Mouse (Mus musculus): ENCODE measurements around the gene Nckap1l.

Gene Nckap1l

DNA sequence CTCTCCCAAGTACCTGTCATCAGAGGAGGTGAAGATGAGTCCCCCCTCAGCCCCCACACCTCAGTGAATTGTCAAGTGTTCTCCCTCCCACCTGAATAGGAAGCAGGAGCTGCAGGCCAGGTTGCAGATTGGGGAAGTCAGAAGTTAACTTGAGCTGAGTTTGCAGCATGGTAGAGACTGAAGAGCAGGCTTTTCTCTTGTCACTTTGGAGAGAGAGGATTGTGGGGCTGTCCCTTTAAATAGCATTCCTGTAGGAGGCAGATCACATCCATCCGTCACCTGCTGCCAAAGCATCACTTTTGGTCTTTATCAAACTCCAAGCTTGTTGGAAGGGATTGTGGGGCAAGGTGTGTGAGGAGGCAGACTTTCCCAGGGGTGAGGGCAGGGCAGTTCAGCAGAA, 47.1 kb downstream of the Nckap1l start:
- DNase-seq (ENCODE audit: low spot score in 2 of 2) = no peak

DNA sequence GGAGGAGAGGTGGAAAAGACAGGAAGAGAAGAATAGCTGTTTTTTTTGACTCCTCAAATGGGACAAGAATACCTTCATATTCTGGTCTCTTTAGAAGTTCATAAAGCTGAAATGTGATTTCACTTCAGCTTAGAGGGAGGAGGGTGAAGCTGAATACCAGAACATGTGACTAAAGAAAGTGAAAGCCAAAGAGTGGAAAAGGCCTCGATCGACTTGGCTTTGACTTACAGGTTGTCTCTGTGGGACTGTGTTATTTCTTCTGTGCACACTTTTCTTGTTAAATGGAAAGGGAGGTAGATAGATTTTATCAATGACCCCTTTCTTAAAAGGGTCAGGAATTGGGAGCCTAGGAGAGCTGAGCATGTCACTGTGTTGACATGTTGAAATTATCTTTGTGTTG, 47.6 kb downstream of the Nckap1l start:
- no peak for DNase-seq (ENCODE audit: low spot score in 2 of 2)

DNA sequence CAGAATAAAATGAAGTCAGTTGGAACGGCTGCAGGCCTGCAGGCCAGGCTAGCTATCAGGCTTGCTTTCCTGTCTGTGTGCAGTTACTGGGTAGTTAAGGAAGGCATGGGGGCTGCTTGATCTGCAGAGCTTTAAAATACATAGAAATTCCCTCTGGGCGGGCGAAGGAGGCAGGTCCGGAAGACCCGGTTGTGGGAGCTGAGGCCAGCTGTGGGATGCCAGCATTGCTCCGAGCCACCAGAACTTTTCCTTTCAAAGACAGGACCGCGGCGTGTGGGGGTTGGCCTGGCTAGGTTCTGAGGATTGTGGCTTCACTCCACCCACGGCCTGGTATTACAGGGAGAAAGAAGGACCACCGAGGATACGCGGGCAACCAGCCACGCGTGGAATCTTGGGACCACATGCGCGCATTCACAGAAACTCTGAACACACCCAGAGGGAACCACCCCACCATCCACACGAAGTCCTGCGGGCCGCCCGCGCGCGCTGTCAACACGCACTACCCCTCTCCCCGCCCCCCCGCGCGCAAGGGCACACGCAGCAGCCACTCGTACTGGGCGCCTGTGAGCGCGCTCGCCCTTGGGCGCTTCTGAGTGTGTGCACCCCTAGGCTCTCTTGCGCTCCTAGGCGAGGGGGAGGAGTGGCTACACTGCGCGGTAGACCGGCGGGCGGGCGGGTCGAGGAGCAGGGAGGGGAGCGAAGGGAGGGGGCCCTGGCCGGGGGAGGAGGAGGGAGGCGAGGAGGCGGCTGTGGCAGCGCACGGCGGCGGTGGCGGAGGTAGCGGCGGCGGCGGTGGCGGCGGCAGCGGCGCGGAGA, 49.0 kb downstream of the Nckap1l start, which contains the start of gene Pde1b:
Gene Pde1b, plus strand, starts transcription at position 600 of the 816 bp plus-strand sequence.
- peak; percentile 66 to 73 for DNase-seq (ENCODE audit: low spot score in 2 of 2)

DNA sequence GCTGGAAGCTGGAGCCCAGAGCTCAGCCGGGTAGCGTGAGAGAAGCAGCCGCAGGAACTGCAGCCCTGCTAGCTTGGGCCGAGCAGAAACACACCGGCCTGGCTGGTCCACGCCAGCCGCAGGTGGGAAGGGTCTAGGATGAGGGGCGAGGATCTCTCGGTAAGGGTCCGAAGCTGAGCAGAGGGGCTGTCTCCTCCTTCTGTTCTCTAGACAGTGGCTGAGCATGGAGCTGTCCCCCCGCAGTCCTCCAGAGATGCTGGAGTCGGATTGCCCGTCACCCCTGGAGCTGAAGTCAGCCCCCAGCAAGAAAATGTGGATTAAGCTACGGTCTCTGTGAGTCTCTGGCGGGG, 49.6 kb downstream of the Nckap1l start:
- no peak for DNase-seq (ENCODE audit: low spot score in 2 of 2)

DNA sequence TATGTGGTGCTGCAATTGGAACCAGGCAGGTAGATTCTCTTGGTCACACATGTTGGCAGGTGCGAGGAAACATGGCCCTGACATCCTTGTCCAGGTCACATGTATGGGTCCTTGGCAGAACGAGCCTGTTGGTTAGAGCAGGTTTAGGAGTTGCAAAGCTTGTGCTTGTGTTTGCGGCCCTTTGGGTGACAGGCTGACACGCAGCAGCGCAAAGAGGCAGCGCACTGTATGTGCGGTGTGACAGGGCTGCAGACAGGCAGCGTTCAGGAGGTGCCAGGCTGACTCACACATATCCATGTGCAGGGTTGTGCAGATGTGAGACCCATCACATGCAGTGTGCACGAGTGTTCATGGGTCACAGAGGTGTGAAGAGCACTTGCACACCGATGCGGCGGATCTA, 50.1 kb downstream of the Nckap1l start:
- DNase-seq (ENCODE audit: low spot score in 2 of 2) = no peak

DNA sequence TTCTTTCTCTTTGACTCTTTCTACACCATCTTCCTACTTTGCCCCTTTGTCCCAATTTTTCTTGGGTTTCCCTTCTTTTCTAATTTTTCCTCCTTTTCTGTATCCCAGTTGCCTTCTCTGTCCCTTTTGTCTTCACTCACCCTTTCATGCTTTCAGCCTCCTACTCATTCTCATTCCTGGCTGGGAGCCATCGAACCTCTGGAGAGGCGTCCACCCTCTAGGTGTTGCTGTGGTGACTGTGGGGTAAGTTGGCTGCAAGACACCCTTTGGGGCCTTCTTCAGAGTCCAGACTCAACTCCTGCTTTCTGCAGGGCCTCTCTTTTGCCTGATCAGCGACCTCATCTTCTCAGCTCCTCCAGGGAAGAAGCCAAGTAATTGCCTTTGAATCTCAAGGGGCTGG, 55.7 kb downstream of the Nckap1l start:
- DNase-seq (ENCODE audit: low spot score in 2 of 2) = no peak

DNA sequence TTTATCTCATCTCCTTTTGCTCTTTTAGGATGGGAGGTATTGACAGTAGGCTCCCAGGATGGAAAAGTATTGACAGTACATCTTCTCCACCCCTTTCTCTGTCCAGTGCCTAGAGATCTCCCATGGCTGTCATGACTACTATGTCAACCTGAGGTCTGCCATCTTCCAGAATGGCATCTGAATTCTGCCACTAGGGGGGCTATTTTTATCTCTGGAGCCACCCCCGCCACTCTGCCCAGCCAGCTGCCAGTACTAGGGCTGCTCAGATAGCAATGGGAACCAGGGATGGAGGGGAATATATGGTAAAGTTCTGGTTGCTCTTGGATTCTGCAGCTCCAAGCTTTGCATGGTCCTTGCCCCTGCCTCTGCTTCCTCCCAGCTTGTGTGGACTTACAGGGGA, 58.1 kb downstream of the Nckap1l start:
- no peak for DNase-seq (ENCODE audit: low spot score in 2 of 2)

DNA sequence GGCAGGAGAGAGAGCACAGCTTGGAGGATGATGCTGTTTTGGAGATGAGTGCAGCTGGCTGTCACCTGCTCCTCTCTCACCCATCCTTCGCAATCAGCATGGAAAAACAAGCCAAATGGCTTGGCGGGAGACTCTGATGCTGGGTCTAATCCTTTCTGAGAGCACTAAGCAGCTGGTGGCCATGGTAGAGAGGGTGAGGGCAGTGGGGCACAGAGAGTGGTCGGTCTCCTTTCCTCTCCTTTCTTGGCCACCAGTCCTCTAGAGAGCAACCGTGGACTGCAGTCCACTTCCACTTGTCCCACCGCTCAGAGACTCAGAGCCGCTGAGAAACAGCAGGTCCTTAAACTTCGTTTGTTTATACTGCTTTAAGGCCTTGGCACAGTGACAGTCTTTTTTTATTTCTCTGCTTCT, 60.0 kb downstream of the Nckap1l start:
- DNase-seq (ENCODE audit: low spot score in 2 of 2) = no peak

DNA sequence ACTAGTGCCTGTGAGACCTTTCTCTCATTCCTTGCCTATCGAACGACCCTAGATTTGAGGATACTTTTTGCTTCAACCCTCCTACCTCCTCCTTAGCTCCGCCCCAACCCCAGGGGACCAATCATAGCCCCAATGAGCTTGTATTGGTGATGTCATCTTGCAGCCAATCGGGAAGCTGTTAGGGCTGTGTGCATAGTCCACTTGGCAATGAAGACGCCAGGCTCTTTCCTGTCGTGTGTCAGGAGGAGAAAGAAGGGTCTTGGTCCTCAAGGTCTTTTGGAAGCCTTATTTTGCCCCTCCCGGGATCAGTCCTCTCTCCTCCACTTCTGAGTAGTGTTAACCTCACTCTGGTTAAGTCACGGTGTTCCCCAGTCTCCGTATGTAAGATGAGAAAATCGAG, 60.5 kb downstream of the Nckap1l start:
- peak; percentile 41 to 53 for DNase-seq (ENCODE audit: low spot score in 2 of 2)

DNA sequence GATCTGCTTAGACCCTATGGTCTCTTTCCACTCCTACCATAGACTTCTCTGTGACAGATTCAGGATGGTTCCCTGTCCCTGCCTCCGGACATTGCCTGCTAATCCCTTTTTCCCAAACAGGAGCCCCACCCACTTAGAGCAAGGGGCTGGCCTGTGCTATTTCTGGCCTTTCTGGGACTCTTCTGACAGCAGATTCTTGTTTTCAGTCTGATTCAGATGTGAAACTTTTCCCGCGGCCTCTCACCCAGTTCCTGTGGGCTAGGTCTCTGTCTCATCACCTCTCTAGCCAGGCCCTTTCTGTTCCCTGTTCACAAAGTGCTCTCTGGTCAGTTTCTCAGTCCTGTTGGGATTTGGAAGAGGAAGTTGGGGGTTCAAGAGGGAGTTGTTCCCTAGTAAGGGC, 61.3 kb downstream of the Nckap1l start:
- DNase-seq (ENCODE audit: low spot score in 2 of 2) = no peak

DNA sequence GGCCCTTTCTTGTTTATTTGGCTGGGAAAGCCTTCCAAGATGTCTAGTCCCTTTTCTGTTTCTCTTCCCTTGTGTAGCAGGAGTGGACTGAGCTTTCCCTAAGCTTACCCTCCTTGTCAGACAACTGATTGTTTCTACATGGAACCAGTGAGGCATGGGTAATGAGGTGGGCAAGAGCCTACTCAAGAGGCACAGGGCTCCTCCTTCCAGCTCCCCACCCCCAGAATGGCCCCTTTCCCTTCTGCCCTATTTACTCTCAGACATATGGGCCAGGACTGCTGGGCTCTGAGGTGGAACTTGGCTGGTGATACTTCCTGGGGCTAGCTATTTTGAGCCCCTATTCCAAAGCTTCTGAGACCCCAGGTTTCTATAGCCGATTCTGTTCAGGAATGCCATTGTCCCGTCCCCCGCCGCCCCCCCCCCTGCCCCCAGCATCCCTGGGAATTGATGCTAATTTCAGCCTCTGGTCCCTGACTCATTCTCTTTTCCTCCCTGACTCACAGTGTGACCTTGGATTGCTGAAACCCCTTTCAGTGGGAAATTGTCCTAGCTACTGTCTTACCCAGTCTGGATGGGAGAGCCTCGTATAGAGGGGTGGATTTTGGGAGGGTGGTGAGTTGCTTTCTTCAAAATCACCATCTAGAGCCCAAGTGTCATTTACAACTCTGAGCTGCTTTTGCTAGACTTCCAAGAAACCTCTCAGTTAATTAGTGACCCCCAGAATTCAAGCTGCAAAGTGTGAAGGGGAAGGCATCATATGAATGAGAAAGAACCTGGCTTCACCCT, 65.2 kb downstream of the Nckap1l start:
- no peak for DNase-seq (ENCODE audit: low spot score in 2 of 2)

DNA sequence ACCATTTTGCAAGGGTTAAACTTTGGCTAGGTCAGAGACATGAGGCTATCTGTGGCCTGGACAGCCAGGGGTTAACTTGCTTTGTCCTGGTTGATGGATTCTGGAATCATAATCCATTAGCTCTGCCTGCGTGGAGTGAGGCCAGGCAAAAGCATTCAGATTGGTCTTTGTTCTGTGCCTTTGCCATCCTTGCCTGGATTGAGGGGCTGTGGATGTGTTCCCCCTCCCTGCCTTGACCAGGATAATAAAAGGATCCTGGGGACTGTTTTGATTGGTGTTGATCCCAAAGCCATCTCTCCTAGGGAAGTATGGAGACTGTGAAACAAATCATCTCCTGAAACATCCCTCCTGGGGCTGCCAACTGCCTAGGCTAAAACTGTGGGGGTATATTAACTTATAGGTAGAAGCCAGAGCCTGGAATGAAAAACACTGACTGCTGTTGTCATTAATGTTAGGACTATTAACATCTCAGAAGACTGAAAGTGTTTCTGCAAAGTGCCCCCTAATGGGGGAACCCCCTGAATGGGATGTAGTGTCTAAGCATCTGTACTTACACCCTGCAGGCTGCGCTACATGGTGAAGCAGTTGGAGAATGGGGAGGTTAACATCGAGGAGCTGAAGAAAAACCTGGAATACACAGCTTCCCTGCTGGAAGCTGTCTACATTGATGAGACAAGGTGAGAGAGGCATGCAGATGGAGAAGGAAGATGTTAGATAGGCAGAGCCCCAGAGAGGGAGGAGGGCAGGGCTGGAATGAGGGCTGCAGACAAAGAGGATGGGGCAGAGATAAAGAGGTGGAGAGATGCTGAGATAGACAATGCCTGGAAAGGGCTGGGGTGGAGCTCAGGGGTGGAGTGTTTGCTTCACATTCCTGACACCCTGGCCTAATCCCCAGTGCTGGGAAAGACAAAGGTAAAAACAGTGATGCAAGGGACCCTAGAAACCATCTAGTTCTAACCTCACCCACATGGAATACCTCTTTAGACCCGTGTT, 66.1 kb downstream of the Nckap1l start:
- DNase-seq (ENCODE audit: low spot score in 2 of 2) = no peak

DNA sequence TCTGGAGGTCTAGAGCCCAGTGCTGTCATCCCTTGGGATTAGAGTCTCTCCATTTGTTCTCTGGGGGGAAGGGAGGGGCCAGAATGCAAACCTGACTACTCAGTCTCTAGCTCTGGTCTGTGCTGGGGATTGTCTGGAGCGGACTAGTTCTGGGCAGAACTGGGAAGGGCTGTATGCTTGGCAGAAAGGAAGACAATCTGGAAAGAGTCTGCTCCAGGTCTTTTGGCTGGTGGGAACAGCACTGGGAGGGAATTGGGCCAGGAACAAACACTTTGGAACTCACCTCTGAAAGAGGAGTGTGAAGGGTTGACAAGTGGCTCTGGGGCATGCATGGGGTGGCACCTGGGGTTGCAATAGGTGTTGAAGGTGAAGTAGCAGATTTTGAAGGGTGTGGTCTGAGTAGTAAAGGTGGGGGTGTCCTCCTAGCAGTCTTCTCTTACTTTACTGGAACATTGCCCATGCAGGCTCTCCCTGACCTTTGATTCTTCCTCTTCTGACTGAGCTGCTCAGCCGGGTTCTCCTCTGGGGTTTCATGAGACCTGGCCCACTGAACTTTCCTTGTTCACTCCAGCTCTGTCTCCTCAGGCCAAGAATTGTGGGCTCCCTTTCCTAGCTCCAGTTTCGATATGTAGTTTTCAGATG, 69.0 kb downstream of the Nckap1l start:
- no peak for DNase-seq (ENCODE audit: low spot score in 2 of 2)

DNA sequence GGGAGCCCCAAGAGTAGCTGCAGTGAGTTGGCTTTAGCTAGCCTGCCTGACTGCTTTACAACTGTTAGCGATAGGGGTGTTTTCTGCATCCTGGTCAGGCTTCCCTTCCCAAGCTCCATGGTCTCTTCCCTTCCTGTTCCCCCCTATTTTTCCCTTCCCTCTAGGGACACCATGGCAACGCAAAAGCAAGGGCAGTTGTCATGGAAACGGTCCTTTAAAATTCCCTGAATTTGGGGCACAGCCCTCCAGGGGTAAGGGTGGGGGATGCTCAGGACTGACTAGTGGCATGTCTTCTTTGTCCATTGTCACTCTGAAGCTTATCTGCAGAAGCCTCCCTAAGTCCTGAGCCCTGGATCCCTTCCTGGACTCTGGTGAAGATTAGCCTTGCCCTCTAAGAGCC, 69.6 kb downstream of the Nckap1l start:
- no peak for DNase-seq (ENCODE audit: low spot score in 2 of 2)

DNA sequence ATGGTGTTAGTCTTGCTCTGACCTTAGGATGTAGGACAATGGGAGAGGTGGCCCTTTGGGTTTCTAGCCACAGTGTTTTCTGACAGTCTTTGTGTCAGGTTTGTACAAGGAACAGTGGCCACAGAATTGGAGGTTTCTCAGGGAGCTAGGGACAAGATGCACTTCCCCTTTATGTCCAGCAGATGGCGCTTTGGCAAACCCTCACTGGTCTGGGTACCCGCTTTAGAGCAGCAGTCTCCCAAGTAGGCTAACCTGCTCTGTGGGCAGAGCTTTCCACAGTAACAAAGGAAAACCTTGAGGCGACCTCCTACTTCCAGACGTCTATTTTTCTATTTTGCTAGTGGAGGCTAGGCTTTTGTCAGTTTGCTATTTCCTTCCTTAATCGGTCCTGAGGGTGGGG, 76.8 kb downstream of the Nckap1l start:
- DNase-seq (ENCODE audit: low spot score in 2 of 2) = peak; percentile 8 to 43

DNA sequence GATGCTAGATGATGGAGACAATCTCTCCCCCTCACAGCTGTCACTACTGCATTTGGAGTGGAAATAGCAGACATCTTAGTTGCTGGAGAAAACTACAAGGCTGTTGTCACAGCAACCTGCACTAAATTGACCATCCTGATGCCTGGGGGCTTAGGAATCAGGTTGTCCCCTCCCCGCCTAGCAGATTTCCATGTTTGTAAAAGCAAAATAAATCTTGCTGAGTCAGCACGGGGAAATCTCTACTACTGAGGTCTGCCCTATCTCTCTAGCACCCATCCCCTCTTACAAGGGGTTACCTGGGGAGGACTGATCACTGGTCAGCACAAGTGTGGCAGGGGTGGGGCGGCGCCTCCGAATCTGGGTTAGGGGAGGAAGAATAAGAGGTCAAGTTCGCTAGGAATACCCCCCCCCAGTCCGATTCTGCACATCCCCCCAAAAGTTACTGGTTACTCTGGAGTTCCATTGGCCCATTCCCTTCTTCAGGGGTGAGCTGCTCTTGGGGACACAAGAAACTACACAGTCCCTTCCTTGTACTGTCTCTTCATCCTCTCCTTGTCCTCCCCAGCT, 80.5 kb downstream of the Nckap1l start:
- no peak for DNase-seq (ENCODE audit: low spot score in 2 of 2)

DNA sequence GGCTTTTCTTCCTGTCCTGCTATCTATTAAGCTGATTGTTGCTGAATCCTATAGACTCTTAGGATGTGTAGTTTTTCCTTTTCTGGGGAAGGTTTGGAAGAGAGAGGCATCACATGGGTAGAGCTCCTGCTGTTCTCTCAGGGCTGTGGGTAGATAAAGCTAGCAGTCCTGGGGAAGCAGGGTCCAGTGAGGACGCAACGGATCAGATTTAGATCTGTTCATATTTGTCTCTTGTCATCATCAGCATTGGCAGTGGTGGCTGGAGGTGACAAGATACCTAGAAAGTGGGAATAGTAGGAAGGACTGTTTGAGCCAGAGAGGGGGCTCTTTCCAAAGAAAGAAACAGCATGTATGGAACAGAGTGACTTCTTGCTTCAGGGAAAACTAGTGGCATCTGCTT, 81.4 kb downstream of the Nckap1l start:
- no peak for DNase-seq (ENCODE audit: low spot score in 2 of 2)

DNA sequence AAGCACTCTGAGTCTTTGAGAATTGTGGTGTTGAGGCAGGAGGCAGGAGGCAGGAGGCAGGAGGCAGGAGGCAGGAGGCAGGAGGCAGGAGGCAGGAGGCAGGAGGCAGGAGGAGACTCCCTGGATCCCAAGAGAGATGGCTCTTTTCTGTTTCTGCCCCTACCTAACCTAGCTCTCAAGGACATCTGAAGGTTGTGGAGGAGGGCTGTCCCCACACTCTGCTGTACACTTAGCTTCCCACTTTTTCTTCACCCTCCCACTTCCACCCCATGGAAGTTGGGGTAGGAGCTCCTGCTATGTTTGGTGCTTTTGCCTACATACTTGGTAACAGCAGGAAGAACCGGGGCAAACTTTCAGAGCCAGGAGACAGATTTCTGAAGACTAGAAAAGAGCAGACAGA, 82.2 kb downstream of the Nckap1l start:
- no peak for DNase-seq (ENCODE audit: low spot score in 2 of 2)

DNA sequence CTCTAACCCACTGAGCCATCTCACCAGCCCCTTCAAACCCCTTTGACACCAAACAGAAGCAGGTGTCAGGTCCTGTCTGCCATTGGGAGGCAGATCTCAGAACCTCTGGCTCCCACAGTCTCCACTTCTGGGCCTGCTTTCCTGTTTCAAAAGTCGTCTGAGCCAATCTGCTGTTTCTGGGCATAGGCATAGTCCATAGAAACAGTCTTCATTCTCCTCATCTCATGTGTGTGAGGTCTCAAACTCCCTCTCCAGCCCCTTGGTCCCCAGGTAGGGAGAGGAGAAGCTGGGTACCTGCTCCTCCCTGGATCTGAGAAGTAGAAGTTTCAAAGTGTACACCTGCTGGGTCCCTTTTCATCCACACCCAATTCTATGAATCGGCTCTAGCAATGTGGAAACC, 82.9 kb downstream of the Nckap1l start:
- DNase-seq (ENCODE audit: low spot score in 2 of 2) = no peak

DNA sequence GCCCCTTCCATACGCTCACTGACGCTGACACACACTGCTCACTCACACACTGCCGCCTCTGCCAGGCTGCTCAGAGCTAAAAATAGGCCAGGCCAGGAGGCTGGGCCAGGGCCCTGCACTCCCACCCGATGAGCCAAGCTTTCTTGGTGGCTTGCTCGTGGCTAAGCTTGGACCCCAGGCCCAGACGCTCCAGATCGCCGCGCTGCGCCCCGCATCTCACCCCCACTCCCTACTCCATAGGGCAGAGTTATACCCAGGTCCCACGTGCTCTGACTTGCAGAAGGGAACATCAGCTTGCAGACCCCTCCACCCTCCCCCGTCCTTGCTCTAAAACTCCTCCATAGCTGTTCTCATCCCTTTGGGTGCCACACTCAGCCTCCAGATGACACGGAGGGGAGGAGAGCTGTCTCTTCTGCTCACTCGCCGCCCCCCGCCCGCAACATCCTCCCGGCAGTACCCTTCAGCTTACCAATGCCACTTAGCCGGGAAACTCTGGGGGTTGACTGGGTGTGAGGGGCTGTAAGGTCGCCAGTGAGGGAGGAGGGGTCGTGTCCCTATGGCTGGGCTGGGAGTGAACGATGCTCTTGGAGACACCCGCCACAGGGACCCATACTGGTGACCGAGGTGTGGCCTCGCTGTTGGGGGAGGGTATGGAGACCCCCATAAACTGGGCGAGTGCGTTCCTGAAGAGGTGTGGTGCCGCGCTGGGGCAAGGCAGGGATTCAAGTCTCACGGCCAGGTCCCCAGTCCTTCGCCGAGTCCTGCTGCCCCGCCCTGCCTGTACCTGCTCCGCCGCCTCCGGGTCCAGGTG, 83.6 kb downstream of the Nckap1l start:
- no peak for DNase-seq (ENCODE audit: low spot score in 2 of 2)

Data from thymus, postnatal 10 days (tissue).